Mouse (Mus musculus): ENCODE measurements around the gene Msrb3.
A peak's percentile ranks its signal among the peaks of the same experiment; 100 is the strongest.
"Not testable (repeated sequence)": the region's sequence is repeated elsewhere in the genome, so short reads cannot be mapped to it uniquely, and the experiment has no call there.

The Msrb3 gene

DNA sequence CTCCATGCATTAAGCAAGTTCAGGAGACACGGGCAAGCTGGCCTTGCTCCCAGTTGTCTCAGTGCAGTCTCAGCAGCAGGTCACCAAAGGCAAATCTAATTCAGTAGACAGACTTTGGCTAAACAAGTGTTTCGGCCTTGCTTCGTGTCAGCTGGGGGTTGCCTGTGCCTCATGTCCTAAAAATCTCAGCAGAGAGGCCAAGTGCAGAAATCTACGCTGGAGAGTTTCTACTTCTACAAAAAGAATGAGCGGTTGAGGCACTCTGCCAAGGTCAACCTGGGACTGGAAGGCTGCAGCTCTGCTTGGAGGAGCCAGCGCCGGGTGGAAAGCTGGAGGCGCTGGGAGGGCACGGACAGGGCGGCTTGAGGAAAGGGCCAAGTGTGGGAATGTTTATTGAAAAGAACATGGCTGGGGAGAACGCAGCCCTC is 147.6 kb downstream of the Msrb3 start:
- no peak for DNase-seq (ENCODE audit: low read depth, low spot score)

DNA sequence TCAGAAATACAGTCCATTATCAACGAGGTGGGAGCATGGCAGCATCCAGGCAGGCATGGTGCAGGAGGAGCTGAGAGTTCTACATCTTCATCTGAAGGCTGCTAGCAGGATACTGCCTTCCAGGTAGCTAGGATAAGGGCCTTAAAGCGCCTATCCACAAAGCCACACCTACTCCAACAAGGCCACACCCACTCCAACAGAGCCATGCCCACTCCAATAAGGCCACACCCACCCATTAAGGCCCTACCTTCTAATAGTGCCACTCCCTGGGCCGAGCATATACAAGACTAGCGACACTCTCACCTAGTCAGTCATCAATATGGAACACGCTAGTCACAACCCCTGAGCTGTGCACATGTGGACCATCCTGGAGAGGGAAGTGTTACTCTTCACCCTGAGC is 149.3 kb downstream of the Msrb3 start:
- not testable (repeated sequence) for DNase-seq (ENCODE audit: low read depth, low spot score)

DNA sequence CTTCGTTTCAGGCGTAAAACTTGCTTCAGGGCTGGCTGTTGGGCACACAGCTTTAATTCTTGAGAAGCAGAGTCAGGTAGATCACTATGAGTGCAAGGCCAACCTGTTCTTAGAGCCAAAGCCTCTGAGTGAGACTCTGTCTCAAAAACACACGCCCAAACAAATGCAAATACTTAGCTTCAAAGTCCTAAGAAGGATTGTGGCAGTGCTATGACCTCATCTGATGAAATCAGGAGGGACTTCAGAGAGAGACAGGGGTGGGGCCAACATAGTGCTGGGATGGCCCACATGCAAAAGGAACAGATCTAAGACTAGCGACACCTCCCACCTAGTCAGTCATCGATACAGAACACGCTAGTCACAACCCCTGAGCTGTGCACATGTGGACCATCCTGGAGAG is 150.7 kb downstream of the Msrb3 start:
- no peak for DNase-seq (ENCODE audit: low read depth, low spot score)

DNA sequence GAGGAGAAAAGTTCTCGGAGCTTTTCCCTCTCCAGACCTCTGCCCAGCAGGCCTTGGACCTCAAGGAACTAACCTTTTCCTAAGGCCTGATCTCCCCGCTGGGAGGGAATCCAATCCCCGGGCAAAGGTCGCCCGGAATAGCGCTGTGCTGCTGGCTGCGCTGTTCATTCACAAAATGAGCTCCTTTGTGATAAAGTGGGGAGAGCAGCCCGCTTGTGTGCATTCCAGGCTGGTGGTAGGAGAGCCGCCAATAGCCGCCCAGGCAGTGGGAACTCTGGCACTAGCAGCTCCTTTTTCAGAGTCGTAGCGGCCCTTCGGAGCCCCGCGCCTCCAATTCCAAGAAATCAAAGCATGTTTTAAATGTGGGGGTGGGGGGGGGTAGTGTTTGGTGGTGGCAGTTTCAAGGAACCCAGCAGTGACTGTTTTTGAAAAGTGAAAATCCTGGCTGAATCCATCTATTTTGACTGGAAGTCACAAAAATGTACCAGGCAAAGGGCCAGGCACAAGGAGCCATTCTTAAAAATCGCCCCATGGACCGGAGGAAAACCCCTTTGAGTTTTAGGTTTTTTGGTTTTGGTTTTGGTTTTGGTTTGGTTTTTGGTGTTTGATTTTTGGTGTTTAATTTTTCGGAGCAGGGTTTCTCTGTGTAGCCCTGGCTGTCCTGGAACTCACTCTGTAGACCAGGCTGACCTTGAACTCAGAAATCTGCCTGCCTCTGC is 153.6 kb downstream of the Msrb3 start:
- peak; percentile 13 for DNase-seq (ENCODE audit: low read depth, low spot score)

DNA sequence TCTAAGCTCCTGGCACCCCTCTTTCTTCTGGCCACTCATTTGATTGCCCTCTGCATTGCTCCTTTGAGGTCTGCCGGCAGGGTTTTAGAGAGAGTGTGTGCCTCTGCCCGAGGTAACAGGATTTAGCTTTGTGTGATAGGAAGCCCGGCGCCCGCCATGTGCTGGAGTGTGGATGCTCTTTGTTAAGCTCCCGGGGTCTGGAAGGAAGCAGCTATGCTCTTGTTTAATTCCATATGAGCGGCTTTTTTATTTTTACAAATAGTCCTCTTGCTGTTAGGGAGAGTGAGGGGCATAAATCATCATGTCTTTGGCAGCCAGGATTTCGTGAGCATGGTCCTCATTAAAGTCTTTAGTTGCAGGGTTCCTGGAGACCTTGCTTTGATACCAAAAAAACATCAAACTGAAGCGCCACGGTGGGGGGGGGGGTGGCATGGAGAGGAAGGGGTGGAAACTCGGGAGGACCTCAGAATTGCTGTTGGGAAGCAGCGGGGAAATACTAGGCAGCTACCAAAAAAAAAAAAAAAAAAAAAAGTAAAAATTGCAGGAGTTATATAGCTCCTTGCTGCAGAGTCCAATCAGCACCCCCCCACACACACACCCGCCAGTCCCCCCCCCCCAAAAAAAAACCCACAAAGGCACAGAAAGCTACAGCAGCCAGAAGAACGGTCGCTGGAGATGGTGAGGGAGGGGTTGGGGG is 154.3 kb downstream of the Msrb3 start:
- no peak for DNase-seq (ENCODE audit: low read depth, low spot score)

DNA sequence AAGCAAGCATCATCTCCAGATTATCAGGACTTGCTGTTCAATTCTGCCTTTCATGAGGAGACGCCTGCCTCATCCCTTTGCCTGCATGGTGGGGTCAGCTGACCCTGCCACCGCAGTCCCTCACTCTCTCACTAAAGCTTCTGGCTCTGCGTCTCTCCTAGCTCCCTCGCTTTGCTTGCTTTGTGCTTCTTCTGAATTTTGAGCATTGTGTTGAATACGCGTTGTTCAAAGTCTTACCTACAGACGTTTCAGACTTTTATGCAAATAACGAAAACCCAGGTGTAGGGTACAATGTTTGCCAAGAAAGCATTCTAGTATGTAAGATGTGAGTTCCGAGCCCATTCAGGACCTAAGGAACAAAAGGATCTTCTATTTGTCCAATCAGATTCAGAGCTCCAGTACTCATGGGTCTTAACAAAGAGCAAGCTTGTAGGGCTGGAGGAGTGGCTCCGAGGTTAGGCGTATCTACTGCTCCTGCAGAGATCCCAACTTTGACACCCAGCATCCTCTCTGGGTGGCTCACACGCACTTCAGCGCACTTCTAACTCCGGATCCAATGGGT is 162.3 kb downstream of the Msrb3 start:
- no peak for DNase-seq (ENCODE audit: low read depth, low spot score)

DNA sequence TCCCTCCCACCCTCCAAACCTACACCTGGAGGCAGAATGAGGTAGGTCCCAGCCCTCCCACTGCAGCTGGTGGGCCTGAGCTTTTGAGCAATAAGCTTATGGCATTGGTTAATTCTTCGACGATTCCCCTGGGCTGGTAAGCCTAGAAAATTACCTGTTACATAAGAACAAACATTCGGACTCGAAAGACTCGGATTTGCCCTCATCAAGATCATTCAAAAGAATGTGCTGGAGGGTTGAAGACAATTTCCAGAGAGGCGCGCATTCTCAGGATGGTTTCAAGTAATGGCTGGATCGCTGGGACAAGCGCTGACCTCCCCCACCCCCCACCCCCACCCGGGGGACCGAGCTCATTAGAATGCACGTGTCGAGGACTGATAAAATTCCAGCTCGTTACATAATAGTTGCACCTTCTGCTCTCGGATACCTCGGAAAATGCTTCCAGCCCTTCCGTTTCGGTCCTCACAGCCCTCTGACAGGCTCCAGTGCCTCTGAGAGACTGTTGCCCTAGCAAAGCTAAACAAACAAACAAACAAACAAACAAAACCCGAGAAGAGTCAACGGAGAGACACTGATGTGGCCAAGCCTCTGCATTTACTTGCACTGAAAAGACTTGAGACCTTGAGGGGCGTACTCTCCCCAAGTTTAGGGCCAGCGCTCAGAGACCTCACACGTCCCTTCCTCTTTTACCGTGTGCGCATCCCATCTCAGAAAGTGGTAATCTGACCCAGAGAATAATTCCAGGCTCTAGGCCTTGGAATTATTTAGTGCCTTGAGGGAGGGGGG is 163.0 kb downstream of the Msrb3 start:
- DNase-seq (ENCODE audit: low read depth, low spot score) = no peak

DNA sequence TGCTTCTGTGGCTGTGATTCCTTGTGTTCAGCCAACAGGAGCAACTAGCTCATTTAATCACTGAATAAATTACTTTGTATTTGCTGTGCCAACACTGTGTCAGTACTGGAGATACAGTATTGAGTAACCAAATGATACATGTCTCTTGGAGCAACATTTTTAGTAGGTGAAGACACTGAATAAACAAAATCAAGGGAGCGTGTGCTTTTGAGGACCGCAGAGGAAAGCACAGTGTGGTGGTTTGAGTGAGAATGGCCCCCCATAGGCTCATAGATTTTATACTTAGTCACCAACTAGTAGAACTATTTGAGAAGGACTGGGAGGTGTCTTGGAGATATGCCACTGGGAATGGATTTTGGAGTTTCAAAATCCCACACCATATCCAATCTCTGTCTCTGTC is 164.5 kb downstream of the Msrb3 start:
- DNase-seq (ENCODE audit: low read depth, low spot score) = no peak

Data from CD4-positive, CD25-positive, alpha-beta regulatory T cell, adult 2 months (primary cell).